Mouse (Mus musculus): ENCODE data around the gene Lats2. TPM values are rescaled to one million over a fixed set of nuclear protein-coding genes. Genes with fewer than 3 reads are reported as not detected.
"Not testable (repeated sequence)": the region's sequence is repeated elsewhere in the genome, so short reads cannot be mapped to it uniquely, and the experiment has no call there.

Lats2 gene
- total RNA-seq, 2 experiments from 2014 or later, result 32.7 to 34.8 TPM

GRCm38 (mm10) chr14:57699461-57699970, 58.7 kb downstream of the Lats2 start:
- DNase-seq (ENCODE audit: low spot score in 2 of 2), result no peak

GRCm38 (mm10) chr14:57699016-57699415, 59.2 kb downstream of the Lats2 start:
- DNase-seq (ENCODE audit: low spot score in 2 of 2), result no peak

- DNase-seq (ENCODE audit: low spot score in 2 of 2), result no peak
These were observed 62.1 kb downstream of the Lats2 start for GRCm38 (mm10) chr14:57696066-57696465.

- no peak for DNase-seq (ENCODE audit: low spot score in 2 of 2)
These were observed 62.6 kb downstream of the Lats2 start for GRCm38 (mm10) chr14:57695550-57695949.

- DNase-seq (ENCODE audit: low spot score in 2 of 2), result no peak
These were observed 63.9 kb downstream of the Lats2 start for GRCm38 (mm10) chr14:57694246-57694645.

GRCm38 (mm10) chr14:57692517-57693130, 65.6 kb downstream of the Lats2 start:
- no peak for DNase-seq (ENCODE audit: low spot score in 2 of 2)

GRCm38 (mm10) chr14:57691316-57691715, 66.9 kb downstream of the Lats2 start:
- no peak for DNase-seq (ENCODE audit: low spot score in 2 of 2)

GRCm38 (mm10) chr14:57690681-57691080, 67.5 kb downstream of the Lats2 start:
- DNase-seq (ENCODE audit: low spot score in 2 of 2), result no peak

GRCm38 (mm10) chr14:57688066-57688465, 70.1 kb downstream of the Lats2 start:
- DNase-seq (ENCODE audit: low spot score in 2 of 2), result not testable (repeated sequence)

- DNase-seq (ENCODE audit: low spot score in 2 of 2), result no peak
These were observed 70.7 kb downstream of the Lats2 start for GRCm38 (mm10) chr14:57687441-57687840.

- DNase-seq (ENCODE audit: low spot score in 2 of 2), result no peak
These were observed 71.5 kb downstream of the Lats2 start for GRCm38 (mm10) chr14:57686647-57687046.

GRCm38 (mm10) chr14:57684579-57684978, 73.6 kb downstream of the Lats2 start:
- peak; percentile 46 to 59 for DNase-seq (ENCODE audit: low spot score in 2 of 2)

GRCm38 (mm10) chr14:57682751-57683150, 75.4 kb downstream of the Lats2 start:
- DNase-seq (ENCODE audit: low spot score in 2 of 2), result no peak

- DNase-seq (ENCODE audit: low spot score in 2 of 2), result peak; percentile 80 to 91
These were observed 78.1 kb downstream of the Lats2 start for GRCm38 (mm10) chr14:57679958-57680535.

GRCm38 (mm10) chr14:57679523-57679922, 78.7 kb downstream of the Lats2 start:
- no peak for DNase-seq (ENCODE audit: low spot score in 2 of 2)

GRCm38 (mm10) chr14:57675481-57675880, 82.7 kb downstream of the Lats2 start:
- no peak for DNase-seq (ENCODE audit: low spot score in 2 of 2)

- DNase-seq (ENCODE audit: low spot score in 2 of 2), result no peak
These were observed 92.6 kb downstream of the Lats2 start for GRCm38 (mm10) chr14:57665628-57665950.

- peak; percentile 85 to 86 for DNase-seq (ENCODE audit: low spot score in 2 of 2)
These were observed 93.2 kb downstream of the Lats2 start, which contains the start of gene Xpo4 for GRCm38 (mm10) chr14:57664822-57665627. Xpo4 (minus strand) TSS chr14:57665430.

GRCm38 (mm10) chr14:57664311-57664821, 93.8 kb downstream of the Lats2 start:
- peak in 1 of 2 experiments; percentile 13 for DNase-seq (ENCODE audit: low spot score in 2 of 2)

- DNase-seq (ENCODE audit: low spot score in 2 of 2), result no peak
These were observed 94.6 kb downstream of the Lats2 start for GRCm38 (mm10) chr14:57663630-57664029.

- DNase-seq (ENCODE audit: low spot score in 2 of 2), result no peak
These were observed 99.9 kb downstream of the Lats2 start for GRCm38 (mm10) chr14:57658301-57658700.

GRCm38 (mm10) chr14:57657500-57657899, 100.7 kb downstream of the Lats2 start:
- DNase-seq (ENCODE audit: low spot score in 2 of 2), result no peak

Data from layer of hippocampus, postnatal 14 days (tissue).